ENCODE assay signal across 9 mouse cellular contexts in the genomic region with DNA sequence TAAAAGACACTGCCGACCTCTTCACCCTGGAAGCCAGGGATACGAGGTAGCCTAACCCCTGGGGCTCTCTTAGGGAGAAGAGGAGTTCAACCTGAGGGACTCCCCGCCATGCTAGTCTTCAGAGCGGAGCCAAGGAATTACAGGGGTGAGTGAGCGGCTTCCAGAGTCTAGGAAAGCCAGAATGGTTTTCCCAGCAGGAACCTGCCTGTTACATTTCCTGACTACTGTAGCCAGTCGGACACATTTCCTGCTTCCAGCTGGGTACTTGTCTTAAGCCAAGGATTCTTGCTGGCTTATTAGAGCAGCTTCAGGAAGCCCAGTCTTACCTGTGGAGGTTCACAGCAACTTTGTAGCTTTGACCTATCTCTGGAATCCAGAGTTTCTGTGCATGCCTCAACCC. TPM values are rescaled to one million over a fixed set of nuclear protein-coding genes. Genes with fewer than 3 reads are reported as not detected.
A peak's percentile ranks its signal among the peaks of the same experiment; 100 is the strongest.
DNase-seq lines count a peak whose midpoint lies in the region; ATAC-seq and TF ChIP-seq lines count a peak whose summit lies in the region.
"Had no signal": no experiment of that assay in that cellular context is flagged by ENCODE, and none has a peak within 500 bp of the region (broad histone marks: within the 10 kb centered on the region; RNA-seq: fewer than 3 reads in every experiment).

No protein-coding gene starts in this region.

- H3K9me3 ChIP-seq in liver, embryonic 11.5 days (ENCODE audit: control insufficient read depth, low read length), result no peaks in the 10 kb centered on the region
- H3K9me3 ChIP-seq in liver, embryonic 15.5 days (replicated peaks), result no peaks in the 10 kb centered on the region

- H3K4me3 ChIP-seq in gastrocnemius, adult 2 months, result no peak overlapping the region
- H3K4me3 ChIP-seq in liver, embryonic 11.5 days (ENCODE audit: low read depth, low read length), result no peak overlapping the region
- H3K4me3 ChIP-seq in liver, embryonic 15.5 days (replicated peaks), result no peak overlapping the region

- H3K36me3 ChIP-seq in liver, embryonic 11.5 days (ENCODE audit: control insufficient read depth, insufficient read depth, low read length), result no peaks in the 10 kb centered on the region
- no peaks in the 10 kb centered on the region for H3K36me3 ChIP-seq in liver, embryonic 15.5 days (replicated peaks)

- no peaks in the 10 kb centered on the region for H3K27me3 ChIP-seq in liver, embryonic 11.5 days (replicated peaks; ENCODE audit: control insufficient read depth, insufficient read depth, low read length)
- no peaks in the 10 kb centered on the region for H3K27me3 ChIP-seq in liver, embryonic 15.5 days

- no peak for ATAC-seq in liver, embryonic 11.5 days (replicated peaks; ENCODE audit: low FRiP score)
- ATAC-seq in liver, embryonic 15.5 days (ENCODE audit: insufficient read depth), result no peak

- H3K27ac ChIP-seq in gastrocnemius, adult 2 months, result peak overlapping the region; percentile 63
- H3K27ac ChIP-seq in liver, embryonic 11.5 days (ENCODE audit: low read depth, low read length), result peak overlapping the region; percentile 70; the same call in 1 of the 2 replicates
- 0 out of 2 replicates have a peak overlapping the region, but pooled peaks have one; percentile 25 for H3K27ac ChIP-seq in liver, embryonic 15.5 days (replicated peaks)

- H3K9ac ChIP-seq in liver, embryonic 11.5 days (ENCODE audit: low read depth, low read length), result no peak overlapping the region
- no peak overlapping the region for H3K9ac ChIP-seq in liver, embryonic 15.5 days

- intact Hi-C loops in gastrocnemius, adult 2 months (cut with DNase I), result no loop called here

- H3K4me2 ChIP-seq in liver, embryonic 11.5 days, result no peak overlapping the region
- H3K4me2 ChIP-seq in liver, embryonic 15.5 days, result no peak overlapping the region

- DNase-seq in gastrocnemius, adult 2 months, result no peak
- no peak for DNase-seq in gastrocnemius, postnatal 10 days
- no peak for DNase-seq in liver, embryonic 11.5 days (ENCODE audit: low spot score)
- no peak for DNase-seq in liver
- DNase-seq in embryo, embryonic 11 days, result peak; percentile 38
- no peak for DNase-seq in adrenal gland, postnatal 10 days
- no peak for DNase-seq in spleen, adult 18-20 months
- DNase-seq: left cerebral cortex, postnatal 4 days had no signal

- no peak for TF ChIP-seq CTCF in gastrocnemius, adult 2 months (IDR thresholded peaks at IDR 0.05)

- H3K4me1 ChIP-seq in liver, embryonic 11.5 days (replicated peaks; ENCODE audit: control insufficient read depth, insufficient read depth, low read length), result peaks cover 50% of the 10 kb centered on the region
- H3K4me1 ChIP-seq in liver, embryonic 15.5 days (replicated peaks), result peaks cover 62% of the 10 kb centered on the region

- 72% methylated on average over 6 of the region's 6 CpGs for WGBS in liver, embryonic 11.5 days
- 72% methylated on average over 6 of the region's 6 CpGs for WGBS in liver, embryonic 15.5 days (ENCODE audit: insufficient replicate concordance)

RNA-seq across cellular contexts. Expression of a gene that starts 34.8 kb away (rescaled TPM):
- 1 to 10 TPM; 3.8 to 6.0 TPM for total RNA-seq in gastrocnemius, adult 2 months (2021)
- total RNA-seq in gastrocnemius, postnatal 10 days (2021), result 10 to 100 TPM; 34.6 to 45.0 TPM
- polyA plus RNA-seq in liver, embryonic 11.5 days (2014; fragmentation: Nextera tagmentation; extraction: Ambion mirVana), result 55.3 and 60.2 TPM in 2 replicates
- polyA plus RNA-seq in liver, embryonic 15.5 days (2015; fragmentation: Nextera tagmentation; extraction: Ambion mirVana), result 66.0 and 88.2 TPM in 2 replicates
- total RNA-seq in adrenal gland, postnatal 10 days (2021), result 100 to 1,000 TPM in 1 of 2 experiments, 10 to 100 TPM in 1; 85.2 to 159 TPM

Comparison
In these comparisons a context has a peak if more than half of its experiments do, and no peak if none do; other contexts are left out.
1. RNA of a gene that starts 34.8 kb away (total RNA-seq): 85.2 to 159 TPM in adrenal gland, postnatal 10 days and 34.6 to 45.0 TPM in gastrocnemius, postnatal 10 days; 3.8 to 6.0 TPM in gastrocnemius, adult 2 months; every median in the first group is over 4 times any median in the second.
2. Peak in every context shown above with its lines, with median percentiles within 50 percentile points of each other: H3K27ac ChIP-seq.